Mouse (Mus musculus) lung, adult 2 months (tissue): ENCODE results near the gene Zbtb4.

Experiments
- CTCF ChIP-seq: fragments of 200-500 bp; IDR thresholded peaks from 2 replicates; pipeline ENCODE4 v1.5.1; 2011; ENCODE audit warnings: mild to moderate bottlenecking, low read length, control low read depth; ENCODE audit not compliant: insufficient read depth
- POLR2A ChIP-seq: fragments of 200-500 bp; IDR thresholded peaks from 2 replicates; pipeline ENCODE4 v1.6.1; 2011; ENCODE audit warnings: low read depth, mild to moderate bottlenecking, control low read depth, low read length, borderline replicate concordance; ENCODE audit errors: extremely low read depth

DNA sequence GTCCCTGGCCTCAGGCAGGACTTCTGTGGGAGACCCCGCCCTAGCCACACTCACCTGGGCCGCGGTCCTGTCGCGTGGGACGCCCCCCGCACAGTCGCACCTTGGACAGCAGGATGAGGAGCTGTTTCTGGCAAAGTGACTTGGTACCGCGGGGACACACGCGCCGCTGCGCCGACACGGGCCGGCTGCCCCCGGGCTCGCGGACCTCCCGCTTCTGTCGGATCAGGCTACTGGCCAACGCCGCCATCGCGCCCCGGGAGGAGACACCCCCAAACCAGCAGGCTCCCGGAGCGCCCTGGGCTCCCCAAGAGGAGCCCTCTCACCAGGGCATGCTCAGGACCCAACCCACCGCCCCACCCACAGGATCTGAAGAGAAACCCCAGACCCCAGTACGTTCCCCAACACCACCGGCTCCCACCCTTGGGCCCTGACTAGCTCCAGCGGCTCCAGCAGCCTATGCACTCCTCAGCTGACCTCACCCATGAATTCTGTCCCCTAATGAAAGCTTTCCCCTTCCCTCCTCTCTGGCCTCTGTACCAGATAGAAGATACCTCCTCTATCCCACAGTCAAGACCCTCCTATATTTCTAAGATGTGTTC, 35.8 kb downstream of the Zbtb4 start, which contains the start of gene Fgf11:
- TF ChIP-seq POLR2A (no peak), CTCF (no peak)
